Mouse (Mus musculus): ENCODE data around the gene Col9a3.

Col9a3 gene

GRCm38 (mm10) chr2:180641576-180642554 is 44.3 kb downstream of the Col9a3 start:
- DNase-seq (ENCODE audit: low read depth, low spot score): no peak

GRCm38 (mm10) chr2:180642555-180643260 is 45.1 kb downstream of the Col9a3 start, which contains the start of gene Tcfl5:
TSS of gene Tcfl5 (minus strand) at chr2:180642708.
- DNase-seq (ENCODE audit: low read depth, low spot score): no peak

- no peak for DNase-seq (ENCODE audit: low read depth, low spot score)
Measured at GRCm38 (mm10) chr2:180643626-180644025, 46.0 kb downstream of the Col9a3 start.

GRCm38 (mm10) chr2:180646841-180647240 is 49.3 kb downstream of the Col9a3 start:
- DNase-seq (ENCODE audit: low read depth, low spot score): no peak

GRCm38 (mm10) chr2:180654666-180655065 is 57.1 kb downstream of the Col9a3 start:
- DNase-seq (ENCODE audit: low read depth, low spot score): no peak

GRCm38 (mm10) chr2:180655150-180655549 is 57.6 kb downstream of the Col9a3 start:
- DNase-seq (ENCODE audit: low read depth, low spot score): no peak

GRCm38 (mm10) chr2:180657394-180658013 is 59.9 kb downstream of the Col9a3 start:
- DNase-seq (ENCODE audit: low read depth, low spot score): peak; percentile 72

GRCm38 (mm10) chr2:180658381-180658780 is 60.8 kb downstream of the Col9a3 start:
- no peak for DNase-seq (ENCODE audit: low read depth, low spot score)

GRCm38 (mm10) chr2:180659353-180660150 is 62.0 kb downstream of the Col9a3 start:
- DNase-seq (ENCODE audit: low read depth, low spot score): no peak

GRCm38 (mm10) chr2:180660521-180660920 is 62.9 kb downstream of the Col9a3 start:
- DNase-seq (ENCODE audit: low read depth, low spot score): no peak

- DNase-seq (ENCODE audit: low read depth, low spot score): no peak
Measured at GRCm38 (mm10) chr2:180662008-180662407, 64.4 kb downstream of the Col9a3 start.

All from CD4-positive helper T cell, adult 2 months (primary cell).